Mouse (Mus musculus) heart, embryonic 12.5 days (tissue): ENCODE measurements around the gene Ptpn3. TPM values are rescaled to one million over a fixed set of nuclear protein-coding genes. Genes with fewer than 3 reads are reported as not detected.

Source experiments
- ATAC-seq: fragments of 200-750 bp; cut with Nextera tagmentation; 2 replicates; pipeline ENCODE4 v1.8.0; 2017; ENCODE audit warnings: moderate TSS enrichment, moderate library complexity; ENCODE audit not compliant: insufficient number of reproducible peaks, low FRiP score
- H3K27ac ChIP-seq: fragments of 300-500 bp; sonication (generic); 2 replicates; pipeline ENCODE4 v1.5.1; 2016; ENCODE audit warnings: mild to moderate bottlenecking, moderate library complexity; ENCODE audit not compliant: poor library complexity, severe bottlenecking
- H3K27me3 ChIP-seq: fragments of 300-500 bp; sonication (generic); replicated peaks from 2 replicates; pipeline ENCODE4 v1.6.1; 2016; ENCODE audit warnings: mild to moderate bottlenecking, moderate library complexity
- H3K36me3 ChIP-seq: fragments of 300-500 bp; sonication (generic); 2 replicates; pipeline ENCODE4 v1.6.1; 2016; ENCODE audit warnings: mild to moderate bottlenecking, moderate library complexity
- H3K4me1 ChIP-seq: fragments of 300-500 bp; sonication (generic); replicated peaks from 2 replicates; pipeline ENCODE4 v1.6.1; 2016; ENCODE audit warnings: mild to moderate bottlenecking
- H3K4me2 ChIP-seq: fragments of 300-500 bp; sonication (generic); 2 replicates; pipeline ENCODE4 v1.6.1; 2016; ENCODE audit warnings: mild to moderate bottlenecking, moderate library complexity
- H3K4me3 ChIP-seq: fragments of 300-500 bp; sonication (generic); 2 replicates; pipeline ENCODE4 v1.5.1; 2016; ENCODE audit warnings: mild to moderate bottlenecking
- H3K9ac ChIP-seq: fragments of 300-500 bp; sonication (generic); 2 replicates; pipeline ENCODE4 v1.6.1; 2016; ENCODE audit warnings: mild to moderate bottlenecking, moderate library complexity
- H3K9me3 ChIP-seq: fragments of 300-500 bp; sonication (generic); replicated peaks from 2 replicates; pipeline ENCODE4 v1.6.1; 2016; ENCODE audit warnings: mild to moderate bottlenecking, moderate library complexity
- WGBS: fragments of 180-500 bp; shearing (Covaris S2); methylation state at CpG from one replicate; pipeline ENCODE4 v1.1.7; 2016; 5-methylcytosine and 5-hydroxymethylcytosine counted together
- polyA plus RNA-seq: library from polyadenylated mRNA; unstranded; fragments of >200 nt; fragmentation: Nextera tagmentation; extraction: Ambion mirVana; gene quantifications from 2 replicates; pipeline ENCODE4 v1.2.1, GENCODE M21; 2016

The Ptpn3 gene
- polyA plus RNA-seq, 1 experiment from 2014 or later: 1.7 TPM

DNA sequence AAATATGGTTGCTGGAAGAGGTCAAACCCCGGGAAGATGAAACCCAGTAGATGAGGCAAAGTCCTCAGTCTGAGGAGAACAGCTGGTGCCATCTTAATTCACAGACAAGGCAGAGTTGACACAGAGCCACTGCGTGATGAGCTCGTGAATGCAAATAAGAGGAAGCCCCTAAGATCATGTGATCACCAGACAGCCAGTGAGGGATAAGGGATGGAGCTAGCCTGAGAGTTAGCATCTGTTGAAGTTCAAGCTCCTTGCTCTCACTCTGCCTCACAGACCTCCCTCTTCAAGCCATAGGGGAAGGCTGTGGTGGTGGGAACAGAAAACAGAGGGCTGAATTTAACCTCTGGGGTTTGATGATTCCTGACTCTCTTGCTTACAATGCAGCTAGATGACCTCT is 136.0 kb downstream of the Ptpn3 start:
- no peak overlapping the region for H3K4me3 ChIP-seq
- no peak overlapping the region for H3K27ac ChIP-seq
- peaks cover 3% of the 10 kb centered on the region; the same call in 1 of the 2 replicates for H3K4me1 ChIP-seq
- ATAC-seq: no peak
- H3K4me2 ChIP-seq: no peak overlapping the region
- H3K27me3 ChIP-seq: no peaks in the 10 kb centered on the region
- H3K9me3 ChIP-seq: no peaks in the 10 kb centered on the region
- whole genome bisulfite sequencing: 43% methylated on average over 3 of the region's 3 CpGs
- no peak overlapping the region for H3K9ac ChIP-seq
- H3K36me3 ChIP-seq: no peaks in the 10 kb centered on the region

DNA sequence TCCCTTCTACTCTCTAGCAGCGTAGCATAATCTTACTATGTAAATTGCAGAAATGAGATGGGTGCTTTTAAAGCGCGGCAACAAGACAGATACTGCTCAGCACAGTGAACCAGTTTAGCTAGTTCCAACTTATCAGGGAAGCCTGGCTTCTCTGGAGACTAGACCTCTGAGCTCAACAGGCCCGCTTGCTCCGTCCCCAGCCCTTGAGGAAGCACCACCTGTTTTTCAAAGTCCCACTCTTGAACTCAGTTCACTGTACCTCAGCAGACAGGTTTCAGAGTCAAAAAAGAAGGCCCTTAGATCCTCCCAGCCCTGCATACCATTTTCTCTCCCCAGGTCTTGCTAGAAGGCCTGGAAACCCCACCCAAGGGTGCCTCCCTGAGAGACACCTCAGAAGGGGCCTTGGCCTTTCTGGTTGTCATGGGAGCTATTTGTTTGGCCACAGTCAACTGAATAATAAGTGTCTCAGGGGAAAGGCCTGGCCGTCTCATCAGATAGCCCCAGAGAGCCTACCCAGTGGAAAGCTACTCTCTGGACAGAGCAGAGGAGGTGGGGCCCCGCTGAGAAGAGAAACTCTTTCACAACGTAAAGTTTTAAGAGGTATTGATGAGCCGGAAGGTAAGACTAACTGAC is 136.9 kb downstream of the Ptpn3 start:
- Histone ChIP-seq H3K4me3 (no peak overlapping the region), H3K9ac (no peak overlapping the region), H3K27me3 (no peaks in the 10 kb centered on the region), H3K9me3 (no peaks in the 10 kb centered on the region), H3K36me3 (no peaks in the 10 kb centered on the region), H3K4me1 (peaks cover 3% of the 10 kb centered on the region; the same call in 1 of the 2 replicates), H3K4me2 (no peak overlapping the region), H3K27ac (no peak overlapping the region)
- 81% methylated on average over 9 of the region's 9 CpGs for WGBS
- ATAC-seq: no peak

DNA sequence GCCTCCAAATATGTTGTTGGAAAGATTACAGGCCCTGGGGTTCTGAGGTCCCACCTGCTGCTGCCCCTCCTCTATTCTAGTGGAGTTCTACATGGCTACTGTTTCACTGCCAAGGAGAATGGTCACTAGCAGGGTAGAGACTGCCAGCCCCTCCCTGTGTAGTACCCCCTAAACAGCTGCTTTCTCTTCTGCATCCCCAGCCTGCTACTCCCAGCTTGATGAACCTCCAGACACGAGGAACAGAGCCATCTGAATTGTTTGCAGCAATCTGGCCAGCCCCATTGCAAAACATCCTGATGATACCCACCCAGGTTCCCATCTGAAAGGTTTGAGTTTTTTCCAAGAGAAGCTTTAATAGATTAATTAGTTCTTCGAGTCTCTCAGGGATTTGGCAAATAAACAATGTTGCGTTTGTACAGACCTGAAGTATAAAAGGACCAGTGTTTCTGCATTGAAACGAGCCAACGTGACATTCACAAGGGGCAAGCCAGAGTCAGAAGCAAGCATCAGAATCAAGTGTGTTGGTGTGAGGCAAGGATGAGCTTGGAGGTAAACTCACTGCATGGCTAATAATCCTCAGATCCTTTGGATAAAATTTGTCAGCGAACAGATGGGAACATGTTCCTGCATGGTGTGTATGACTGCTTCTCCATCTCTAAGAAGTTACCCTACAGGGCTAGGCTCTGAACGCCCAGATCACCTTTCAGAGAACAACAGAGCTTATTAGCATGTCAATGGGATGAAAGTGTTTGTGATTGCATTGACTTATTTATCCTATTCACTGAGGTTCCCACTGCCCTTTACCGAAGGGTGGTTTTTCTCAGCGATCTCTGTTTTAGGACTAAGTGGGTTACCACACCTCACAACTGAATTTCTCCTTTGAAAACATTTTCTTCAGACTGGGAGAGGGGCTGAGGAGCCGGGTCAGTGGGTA is 138.6 kb downstream of the Ptpn3 start:
- no peak overlapping the region for H3K9ac ChIP-seq
- H3K36me3 ChIP-seq: no peaks in the 10 kb centered on the region
- H3K27ac ChIP-seq: no peak overlapping the region
- ATAC-seq: no peak
- 47% methylated on average over 10 of the region's 10 CpGs for WGBS
- no peak overlapping the region for H3K4me2 ChIP-seq
- no peak overlapping the region for H3K4me3 ChIP-seq
- H3K4me1 ChIP-seq: no peaks in the 10 kb centered on the region
- no peaks in the 10 kb centered on the region for H3K27me3 ChIP-seq
- no peaks in the 10 kb centered on the region for H3K9me3 ChIP-seq

DNA sequence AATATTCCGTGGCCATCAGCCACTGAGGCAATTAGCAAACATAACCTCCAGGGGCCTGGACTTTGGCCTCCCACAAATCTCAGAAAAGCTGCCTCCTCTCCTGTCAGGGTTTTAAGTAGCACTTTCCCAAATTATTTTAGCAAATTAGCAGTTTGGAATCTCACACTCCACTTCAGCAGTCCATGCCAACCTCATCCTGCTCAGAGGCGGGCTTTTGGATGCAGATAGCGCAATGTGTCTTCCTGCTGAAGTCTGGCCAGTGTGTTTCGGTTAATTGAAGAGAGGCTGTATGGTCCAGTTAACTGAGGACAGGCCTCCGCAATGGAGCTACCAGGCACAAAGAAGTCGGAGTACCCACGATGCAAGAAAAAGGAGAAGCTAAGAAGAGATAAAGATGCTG is 141.1 kb downstream of the Ptpn3 start:
- Histone ChIP-seq H3K9me3 (no peaks in the 10 kb centered on the region), H3K4me1 (no peaks in the 10 kb centered on the region), H3K27me3 (no peaks in the 10 kb centered on the region), H3K4me2 (no peak overlapping the region), H3K27ac (no peak overlapping the region), H3K4me3 (no peak overlapping the region), H3K36me3 (no peaks in the 10 kb centered on the region), H3K9ac (no peak overlapping the region)
- 81% methylated on average over 7 of the region's 7 CpGs for WGBS
- ATAC-seq: no peak

DNA sequence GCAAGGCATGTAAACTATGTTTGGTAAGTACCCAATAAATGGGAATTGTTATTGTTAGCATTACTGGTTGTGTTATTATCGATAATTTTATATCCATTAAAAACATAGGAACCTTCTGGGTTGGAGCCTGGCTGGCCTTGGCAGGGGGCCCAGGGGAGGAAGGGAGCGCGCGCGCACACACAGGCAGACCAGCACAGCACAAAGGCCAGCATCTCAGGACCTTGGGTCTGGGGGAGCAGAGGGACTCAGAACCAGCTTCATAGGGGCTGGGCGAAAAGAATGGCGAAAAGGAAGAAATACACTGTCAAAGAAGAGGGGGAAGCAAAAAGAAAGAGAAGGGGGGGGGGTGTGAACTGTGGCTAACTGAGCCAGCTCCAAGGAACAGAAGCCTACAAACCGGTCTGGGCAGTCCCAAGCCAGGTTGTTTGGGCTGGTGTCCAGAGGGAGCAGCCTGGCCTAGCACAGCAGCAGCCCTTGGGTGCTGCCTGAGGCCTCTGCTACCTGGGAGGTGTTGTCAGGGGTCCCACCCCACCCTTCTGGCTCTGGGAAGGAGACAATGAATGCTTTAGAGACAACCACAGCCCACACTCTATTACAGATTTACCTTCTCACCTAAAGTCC is 145.0 kb downstream of the Ptpn3 start:
- H3K27me3 ChIP-seq: no peaks in the 10 kb centered on the region
- H3K4me3 ChIP-seq: no peak overlapping the region
- 82% methylated on average over 8 of the region's 8 CpGs for WGBS
- no peak overlapping the region for H3K9ac ChIP-seq
- peaks cover 13% of the 10 kb centered on the region for H3K4me1 ChIP-seq
- H3K4me2 ChIP-seq: no peak overlapping the region
- H3K27ac ChIP-seq: no peak overlapping the region
- H3K9me3 ChIP-seq: no peaks in the 10 kb centered on the region
- no peak for ATAC-seq
- H3K36me3 ChIP-seq: no peaks in the 10 kb centered on the region

DNA sequence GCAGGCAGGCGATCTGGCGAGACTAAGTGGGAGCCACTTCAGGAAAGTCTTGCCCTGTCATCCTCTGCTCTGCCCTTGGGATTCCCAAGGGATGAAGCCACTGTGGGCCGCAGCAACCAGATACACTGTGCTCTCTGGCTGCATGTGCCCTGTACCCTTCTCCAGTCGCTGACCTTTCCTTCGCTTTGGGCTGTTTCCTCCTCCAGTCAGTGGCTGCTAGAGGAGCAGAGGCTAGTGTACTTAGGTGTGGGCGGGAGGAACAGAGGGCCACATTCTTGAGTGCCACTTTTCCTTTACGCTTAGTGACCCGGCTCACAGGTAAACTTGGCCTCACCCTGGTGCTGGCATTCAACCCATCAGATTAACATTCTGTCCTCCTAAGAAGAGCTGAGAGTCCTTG is 147.8 kb downstream of the Ptpn3 start:
- ATAC-seq: peak; percentile 51; the same call in 1 of the 2 replicates
- Histone ChIP-seq H3K27me3 (no peaks in the 10 kb centered on the region), H3K27ac (no peak overlapping the region), H3K9ac (peak overlapping the region; percentile 57), H3K9me3 (no peaks in the 10 kb centered on the region), H3K4me3 (peak overlapping the region; percentile 11; the same call in 1 of the 2 replicates), H3K4me1 (peaks cover 13% of the 10 kb centered on the region), H3K4me2 (peak overlapping the region; percentile 59), H3K36me3 (no peaks in the 10 kb centered on the region)
- 40% methylated on average over 8 of the region's 8 CpGs for WGBS

DNA sequence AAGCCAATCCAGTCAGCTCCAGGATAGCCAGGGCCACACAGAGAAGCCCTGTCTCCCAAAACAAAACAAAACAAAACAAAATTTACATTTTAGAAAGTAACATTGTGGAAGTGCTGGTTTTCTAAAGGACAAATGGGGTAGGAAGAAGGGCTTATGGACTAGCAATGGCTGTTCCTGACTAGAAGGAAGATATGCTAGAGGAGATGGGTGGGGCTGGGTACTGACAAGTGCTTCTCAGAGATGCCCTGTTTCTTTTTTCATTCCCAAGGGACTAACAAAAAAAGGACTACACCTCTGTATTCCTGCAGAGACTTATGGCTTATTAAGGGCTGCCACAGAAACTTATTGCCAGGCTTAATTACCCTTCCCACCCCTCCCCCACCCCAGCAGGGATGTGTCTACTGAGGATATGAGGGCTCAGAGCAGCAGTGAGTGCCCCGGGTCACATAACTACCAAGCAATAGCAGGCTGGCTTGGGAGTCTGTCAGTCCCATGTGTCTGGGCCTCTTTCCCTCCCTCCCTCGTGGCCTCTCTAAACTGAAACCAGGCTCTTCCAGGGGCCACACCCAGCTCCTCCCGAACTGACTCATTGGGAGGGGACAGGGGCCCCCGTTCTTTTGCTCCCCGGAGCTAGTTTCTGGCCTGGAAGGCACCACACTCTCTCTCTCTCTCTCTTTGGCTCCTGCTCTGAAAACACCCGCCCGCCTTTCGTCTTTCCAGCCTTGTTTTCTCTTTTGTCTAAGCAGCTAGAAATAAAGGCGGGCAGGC is 148.4 kb downstream of the Ptpn3 start:
- ATAC-seq: peak; percentile 74; the same call in 1 of the 2 replicates
- H3K4me1 ChIP-seq: peaks cover 13% of the 10 kb centered on the region
- H3K36me3 ChIP-seq: no peaks in the 10 kb centered on the region
- peak overlapping the region; percentile 11 for H3K4me3 ChIP-seq
- H3K4me2 ChIP-seq: peak overlapping the region; percentile 59
- 8% methylated on average over 9 of the region's 9 CpGs for WGBS
- no peaks in the 10 kb centered on the region for H3K27me3 ChIP-seq
- peak overlapping the region; percentile 57 for H3K9ac ChIP-seq
- no peak overlapping the region for H3K27ac ChIP-seq
- H3K9me3 ChIP-seq: no peaks in the 10 kb centered on the region

DNA sequence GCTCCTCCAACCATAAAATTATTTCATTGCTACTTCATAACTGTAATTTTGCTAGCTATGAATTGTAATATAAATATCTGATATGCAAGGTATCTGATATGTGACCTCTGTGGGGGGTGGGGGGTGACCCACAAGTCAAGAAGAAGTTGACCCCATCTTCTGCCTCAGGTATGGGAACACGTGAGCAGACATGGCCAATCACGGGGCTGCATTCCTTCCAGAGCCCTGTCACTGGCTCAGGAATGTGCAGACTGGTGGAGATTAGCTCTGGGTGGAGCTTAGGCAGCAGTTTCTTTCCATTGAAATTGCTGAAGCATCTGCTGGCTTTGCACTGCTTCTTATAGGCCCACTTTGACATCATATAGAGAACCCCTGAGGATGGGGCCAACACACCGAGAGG is 153.5 kb downstream of the Ptpn3 start:
- peaks cover 2% of the 10 kb centered on the region for H3K4me1 ChIP-seq
- H3K36me3 ChIP-seq: no peaks in the 10 kb centered on the region
- H3K27ac ChIP-seq: no peak overlapping the region
- no peaks in the 10 kb centered on the region for H3K9me3 ChIP-seq
- no peak overlapping the region for H3K4me3 ChIP-seq
- no peak for ATAC-seq
- no peak overlapping the region for H3K4me2 ChIP-seq
- peaks cover 21% of the 10 kb centered on the region for H3K27me3 ChIP-seq
- 43% methylated on average over 3 of the region's 3 CpGs for WGBS
- no peak overlapping the region for H3K9ac ChIP-seq

DNA sequence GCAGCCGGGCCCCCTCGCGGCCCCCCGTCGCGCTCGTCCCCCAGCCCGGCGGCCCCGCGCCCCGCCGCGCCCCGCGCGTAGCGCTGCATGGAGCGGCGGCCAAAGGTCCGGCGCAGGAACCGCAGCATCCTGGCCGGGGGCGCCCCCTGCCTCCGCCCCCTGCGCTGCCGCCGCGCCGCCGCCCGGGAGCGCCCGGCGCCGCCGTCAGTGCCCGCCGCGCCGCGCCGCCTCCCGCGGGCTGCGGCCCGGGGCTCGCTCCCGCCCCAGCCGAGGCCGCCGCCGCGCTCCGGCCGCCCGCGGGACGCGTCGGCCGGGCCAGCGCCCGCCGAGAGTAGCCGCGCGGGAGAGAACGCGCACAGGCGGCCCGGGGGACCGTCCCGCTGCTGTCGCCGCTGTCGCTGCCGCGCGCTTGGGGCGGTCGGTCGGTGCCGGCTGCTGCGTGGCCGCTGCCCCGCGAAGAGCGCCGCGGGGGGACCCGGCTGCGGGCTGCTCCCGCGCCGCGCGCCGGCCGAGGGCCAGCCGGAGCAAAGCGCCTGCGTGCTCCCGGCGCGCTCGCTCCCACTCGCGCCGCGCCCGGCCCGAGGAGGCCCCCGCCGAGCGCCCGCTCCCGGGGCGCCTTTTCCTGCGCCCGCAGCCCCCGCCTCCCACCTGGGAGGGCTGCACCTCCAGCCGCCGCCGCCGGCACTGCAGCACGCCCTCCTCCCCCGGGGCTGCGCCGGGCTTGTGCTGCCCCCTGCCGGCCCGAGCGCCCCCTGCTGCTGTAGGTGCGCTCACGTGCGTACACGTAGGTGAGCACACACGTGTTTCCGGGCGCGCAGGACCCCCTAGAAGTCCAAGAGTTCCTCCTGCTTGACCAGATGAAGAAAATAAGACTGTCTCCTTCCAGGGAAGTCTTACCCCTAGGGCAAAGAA is 158.4 kb downstream of the Ptpn3 start, which contains the start of gene Epb41l4b:
Gene Epb41l4b (minus strand): TSS at position 412 of the 912 bp plus-strand sequence.
- 16% methylated on average over 134 of the region's 142 CpGs for WGBS
- no peak within 1 kb of the TSS for H3K27ac ChIP-seq
- peak within 1 kb of the TSS; percentile 85 for H3K9ac ChIP-seq
- H3K36me3 ChIP-seq: no peaks in the 10 kb centered on the region
- H3K27me3 ChIP-seq: peaks cover 66% of the 10 kb centered on the region
- peak within 1 kb of the TSS; percentile 99 for H3K4me2 ChIP-seq
- peak within 1 kb of the TSS; percentile 76 for H3K4me3 ChIP-seq
- H3K9me3 ChIP-seq: no peaks in the 10 kb centered on the region
- peaks cover 11% of the 10 kb centered on the region for H3K4me1 ChIP-seq
- peak; percentile 82 for ATAC-seq
